Mouse (Mus musculus): ENCODE results near the gene Ubl4b. TPM values are rescaled to one million over a fixed set of nuclear protein-coding genes. Genes with fewer than 3 reads are reported as not detected.
A peak's percentile ranks its signal among the peaks of the same experiment; 100 is the strongest.

Ubl4b gene
- total RNA-seq, 2 experiments from 2014 or later: not detected

DNA sequence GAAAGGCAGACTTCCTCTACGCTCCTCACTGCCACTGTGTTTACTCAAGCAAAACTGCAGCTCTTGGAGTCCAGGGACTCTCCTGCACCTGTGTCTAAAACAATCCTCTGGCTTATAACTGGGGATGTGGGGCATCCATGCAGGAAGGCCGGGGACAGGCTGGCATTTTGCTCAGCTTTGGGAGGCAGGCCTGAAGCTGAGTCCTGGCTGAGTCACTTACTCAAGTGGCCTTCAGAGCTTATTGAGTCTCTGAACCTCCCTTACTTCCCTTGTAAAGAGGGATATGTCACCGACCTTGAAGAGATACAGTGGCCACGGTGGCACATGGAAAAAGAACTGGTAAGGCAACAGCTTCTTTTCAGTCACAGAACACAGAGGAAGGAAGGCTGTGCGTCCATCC lies 24.3 kb downstream of the Ubl4b start:
- Histone ChIP-seq H3K4me3 (no peak overlapping the region), H3K27ac (no peak overlapping the region)
- DNase-seq (ENCODE audit: low spot score in 2 of 2): no peak
- no peak for TF ChIP-seq CTCF (conservative IDR thresholded peaks at IDR 0.05)

GRCm38 (mm10) chr3:107529182-107529581 lies 25.7 kb downstream of the Ubl4b start:
- Histone ChIP-seq H3K4me3 (no peak overlapping the region), H3K27ac (peak overlapping the region; percentile 78)
- DNase-seq (ENCODE audit: low spot score in 2 of 2): no peak
- 0 out of 2 replicates have a peak, but pooled peaks have one; percentile 0 for TF ChIP-seq CTCF (conservative IDR thresholded peaks at IDR 0.05)

GRCm38 (mm10) chr3:107528401-107529118 lies 26.3 kb downstream of the Ubl4b start:
- peak; percentile 69 to 84 for DNase-seq (ENCODE audit: low spot score in 2 of 2)
- Histone ChIP-seq H3K27ac (peak overlapping the region; percentile 78), H3K4me3 (no peak overlapping the region; the same call in 1 of the 2 replicates)
- peak; percentile 52 for TF ChIP-seq CTCF (conservative IDR thresholded peaks at IDR 0.05)

DNA sequence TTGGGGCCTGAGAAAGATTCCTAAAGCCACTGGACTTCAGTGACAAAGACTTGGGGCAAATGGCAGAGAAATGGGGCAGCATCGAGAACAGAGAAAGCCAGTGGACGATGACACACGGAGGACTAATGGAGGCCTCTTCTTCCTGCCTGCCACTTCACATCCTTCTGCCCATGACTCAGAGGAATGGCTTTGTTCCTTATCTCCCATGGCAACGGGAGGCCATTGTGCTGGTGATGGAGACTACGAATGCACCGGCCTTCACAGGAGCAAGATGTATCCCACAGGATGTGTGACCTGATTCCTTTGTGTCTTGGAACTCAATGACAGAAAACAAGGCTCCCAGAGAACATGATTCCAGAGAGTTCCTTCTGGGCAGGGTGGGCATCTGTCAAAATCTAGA lies 30.3 kb downstream of the Ubl4b start:
- no peak for TF ChIP-seq CTCF (conservative IDR thresholded peaks at IDR 0.05)

DNA sequence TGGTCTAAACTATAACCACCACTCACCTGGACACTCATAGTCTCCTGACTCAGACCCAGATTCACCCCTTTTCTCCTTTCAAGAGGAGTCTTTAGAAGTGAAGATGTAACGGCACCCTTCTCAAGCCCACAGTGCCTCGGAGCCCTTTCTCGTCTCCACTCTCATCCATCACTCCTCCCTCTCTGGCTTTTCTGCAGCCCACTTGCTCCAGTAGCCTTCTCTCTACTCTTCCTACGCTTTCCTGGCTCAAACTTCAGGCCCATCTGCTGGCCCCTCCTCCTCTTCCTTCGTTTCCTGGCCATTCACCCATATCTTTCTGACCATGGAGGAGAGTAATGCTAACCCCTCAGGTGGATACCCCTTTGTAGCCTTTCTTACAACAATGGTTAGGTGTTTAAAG lies 33.9 kb downstream of the Ubl4b start:
- no peak for TF ChIP-seq CTCF (conservative IDR thresholded peaks at IDR 0.05)
- H3K4me3 ChIP-seq: no peak overlapping the region
- DNase-seq (ENCODE audit: low spot score in 2 of 2): no peak
- no peak overlapping the region for H3K27ac ChIP-seq

More for the DNA sequence above, 30.3 kb downstream of the Ubl4b start:
- no peak for DNase-seq (ENCODE audit: low spot score in 2 of 2)
- no peak overlapping the region for H3K4me3 ChIP-seq
- no peak overlapping the region for H3K27ac ChIP-seq

DNA sequence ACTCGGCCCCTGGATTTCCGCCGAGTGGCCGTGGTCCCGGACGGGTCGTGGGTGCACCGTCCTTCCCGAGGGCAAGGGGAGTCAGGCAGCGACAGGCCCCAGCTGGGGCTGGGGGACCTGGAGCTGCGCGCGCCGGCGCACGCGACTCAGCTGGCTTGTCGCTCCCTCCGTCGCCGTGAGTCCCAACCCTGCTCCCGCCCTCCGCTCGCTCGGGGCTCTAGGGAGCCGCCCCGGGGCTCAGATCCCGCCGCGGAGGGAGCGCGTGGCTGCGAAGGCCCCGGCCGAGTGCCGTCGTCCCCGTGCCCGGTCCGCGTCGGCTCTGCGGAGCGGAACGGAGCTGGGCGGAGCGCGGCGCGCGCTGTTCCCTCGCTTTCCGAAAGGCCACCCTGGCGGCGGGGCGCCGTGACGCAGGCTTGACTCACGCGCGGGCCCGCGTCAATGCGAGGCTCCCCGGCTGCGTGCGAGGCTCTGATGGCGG lies 37.2 kb downstream of the Ubl4b start, which contains the start of gene Slc6a17:
Gene Slc6a17 (minus strand): TSS at position 388 of the 478 bp plus-strand sequence.
- Histone ChIP-seq H3K27ac (peak within 1 kb of the TSS; percentile 95), H3K4me3 (peak within 1 kb of the TSS; percentile 77)
- TF ChIP-seq CTCF (conservative IDR thresholded peaks at IDR 0.05): peak; percentile 74
- peak; percentile 87 for DNase-seq (ENCODE audit: low spot score in 2 of 2)

GRCm38 (mm10) chr3:107516776-107517630 lies 37.9 kb downstream of the Ubl4b start:
- H3K4me3 ChIP-seq: peak overlapping the region; percentile 77
- no peak for DNase-seq (ENCODE audit: low spot score in 2 of 2)
- peak; percentile 21 for TF ChIP-seq CTCF (conservative IDR thresholded peaks at IDR 0.05)
- peak overlapping the region; percentile 95 for H3K27ac ChIP-seq

DNA sequence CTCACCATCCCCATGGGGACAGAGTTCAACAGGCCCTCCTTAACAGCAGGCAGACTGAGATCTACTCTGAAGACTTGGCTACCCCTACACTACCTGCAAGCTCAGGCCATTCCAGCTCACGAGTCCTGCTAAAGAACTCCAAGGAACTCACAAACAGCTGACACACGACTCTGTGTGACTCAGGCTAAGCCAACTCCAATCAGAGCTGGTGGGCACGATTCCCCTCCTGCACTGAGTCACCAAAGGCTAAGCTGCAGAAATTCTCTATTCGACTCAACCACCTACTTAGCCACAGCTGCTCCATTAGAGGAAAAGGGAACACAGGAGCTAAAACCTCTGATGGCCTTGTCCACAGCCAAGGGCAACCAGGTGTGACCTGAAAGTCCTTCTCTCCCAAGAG lies 38.9 kb downstream of the Ubl4b start:
- TF ChIP-seq CTCF (conservative IDR thresholded peaks at IDR 0.05): no peak
- Histone ChIP-seq H3K27ac (peak overlapping the region; percentile 95; the same call in 1 of the 2 replicates), H3K4me3 (peak overlapping the region; percentile 77)
- DNase-seq (ENCODE audit: low spot score in 2 of 2): no peak

DNA sequence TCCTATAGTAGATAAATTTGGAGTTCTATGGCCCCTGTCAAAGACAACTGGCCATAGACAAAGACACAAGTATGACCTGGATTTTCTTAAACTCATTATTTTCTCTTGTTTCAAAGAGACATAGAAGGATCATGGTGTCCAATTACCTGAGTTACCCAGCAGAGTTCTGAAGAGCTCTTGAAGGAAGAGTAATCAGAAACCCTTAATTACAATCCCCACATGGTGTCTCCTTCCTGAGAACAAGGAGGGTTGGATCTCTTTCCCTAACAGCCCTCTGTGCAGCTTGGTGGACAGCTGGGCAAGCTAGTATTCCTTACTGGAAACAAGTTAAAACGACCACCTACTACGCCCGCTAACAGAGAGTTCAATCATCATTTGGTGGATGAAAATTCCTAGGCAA lies 43.5 kb downstream of the Ubl4b start:
- no peak for TF ChIP-seq CTCF (conservative IDR thresholded peaks at IDR 0.05)
- Histone ChIP-seq H3K4me3 (no peak overlapping the region), H3K27ac (no peak overlapping the region)
- no peak for DNase-seq (ENCODE audit: low spot score in 2 of 2)

DNA sequence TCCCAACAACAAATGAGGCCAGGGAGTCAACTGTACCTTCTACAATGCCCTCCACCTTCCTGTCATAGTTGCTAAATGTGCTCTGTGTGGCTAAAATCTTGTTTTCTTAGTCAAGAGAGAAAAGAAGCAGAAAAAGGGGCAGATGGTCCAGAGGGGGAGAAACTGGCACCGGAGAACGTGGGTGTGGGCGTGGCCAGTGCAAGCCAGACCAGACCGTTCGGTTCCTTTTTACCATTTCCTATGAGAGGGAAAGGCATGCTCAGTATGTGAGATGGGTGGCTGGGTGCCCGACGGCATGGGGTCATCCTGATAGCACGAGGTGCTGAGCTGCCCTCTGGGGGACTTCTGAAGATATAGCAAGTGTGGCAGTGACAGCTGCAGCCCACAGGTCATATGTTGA lies 46.2 kb downstream of the Ubl4b start:
- H3K4me3 ChIP-seq: no peak overlapping the region
- peak overlapping the region; percentile 94 for H3K27ac ChIP-seq
- no peak for DNase-seq (ENCODE audit: low spot score in 2 of 2)
- peak; percentile 37 for TF ChIP-seq CTCF (conservative IDR thresholded peaks at IDR 0.05)

- H3K27ac ChIP-seq: peak overlapping the region; percentile 94
- no peak for TF ChIP-seq CTCF (conservative IDR thresholded peaks at IDR 0.05)
- DNase-seq (ENCODE audit: low spot score in 2 of 2): no peak
- no peak overlapping the region for H3K4me3 ChIP-seq
These were observed 46.9 kb downstream of the Ubl4b start for GRCm38 (mm10) chr3:107507966-107508365.

GRCm38 (mm10) chr3:107506531-107506930 lies 48.3 kb downstream of the Ubl4b start:
- DNase-seq (ENCODE audit: low spot score in 2 of 2): no peak
- TF ChIP-seq CTCF (conservative IDR thresholded peaks at IDR 0.05): no peak
- Histone ChIP-seq H3K4me3 (no peak overlapping the region), H3K27ac (peak overlapping the region; percentile 94)
